Mouse (Mus musculus) midbrain, embryonic 12.5 days (tissue): ENCODE results near the gene Cdhr2. TPM values are rescaled to one million over a fixed set of nuclear protein-coding genes. Genes with fewer than 3 reads are reported as not detected.

Experiments
- ATAC-seq: fragments of 200-750 bp; cut with Nextera tagmentation; 2 replicates; pipeline ENCODE4 v1.8.0; 2017; ENCODE audit warnings: low read depth, moderate TSS enrichment, moderate library complexity; ENCODE audit not compliant: low FRiP score
- H3K27ac ChIP-seq: fragments of 300-500 bp; sonication (generic); replicated peaks from 2 replicates; pipeline ENCODE4 v1.5.1; 2016; ENCODE audit warnings: mild to moderate bottlenecking
- H3K27me3 ChIP-seq: fragments of 300-500 bp; sonication (generic); 2 replicates; pipeline ENCODE4 v1.6.1; 2016; ENCODE audit warnings: mild to moderate bottlenecking
- H3K36me3 ChIP-seq: fragments of 300-500 bp; sonication (generic); 2 replicates; pipeline ENCODE4 v1.6.1; 2016
- H3K4me1 ChIP-seq: fragments of 300-500 bp; sonication (generic); 2 replicates; pipeline ENCODE4 v1.6.1; 2016
- H3K4me2 ChIP-seq: fragments of 300-500 bp; sonication (generic); replicated peaks from 2 replicates; pipeline ENCODE4 v1.6.1; 2016; ENCODE audit warnings: mild to moderate bottlenecking, moderate library complexity
- H3K4me3 ChIP-seq: fragments of 300-500 bp; sonication (generic); 2 replicates; pipeline ENCODE4 v1.5.1; 2016; ENCODE audit warnings: mild to moderate bottlenecking
- H3K9ac ChIP-seq: fragments of 300-500 bp; sonication (generic); replicated peaks from 2 replicates; pipeline ENCODE4 v1.6.1; 2016; ENCODE audit warnings: mild to moderate bottlenecking, moderate library complexity
- H3K9me3 ChIP-seq: fragments of 300-500 bp; sonication (generic); 2 replicates; pipeline ENCODE4 v1.6.1; 2016; ENCODE audit warnings: mild to moderate bottlenecking
- WGBS: fragments of 180-500 bp; shearing (Covaris S2); methylation state at CpG from one replicate; pipeline ENCODE4 v1.1.7; 2016; 5-methylcytosine and 5-hydroxymethylcytosine counted together
- polyA plus RNA-seq: library from polyadenylated mRNA; unstranded; fragments of >200 nt; fragmentation: Nextera tagmentation; extraction: Ambion mirVana; gene quantifications from 2 replicates; pipeline ENCODE4 v1.2.1, GENCODE M21; 2016

Cdhr2 gene
- polyA plus RNA-seq, 1 experiment from 2014 or later: 0.04 TPM

DNA sequence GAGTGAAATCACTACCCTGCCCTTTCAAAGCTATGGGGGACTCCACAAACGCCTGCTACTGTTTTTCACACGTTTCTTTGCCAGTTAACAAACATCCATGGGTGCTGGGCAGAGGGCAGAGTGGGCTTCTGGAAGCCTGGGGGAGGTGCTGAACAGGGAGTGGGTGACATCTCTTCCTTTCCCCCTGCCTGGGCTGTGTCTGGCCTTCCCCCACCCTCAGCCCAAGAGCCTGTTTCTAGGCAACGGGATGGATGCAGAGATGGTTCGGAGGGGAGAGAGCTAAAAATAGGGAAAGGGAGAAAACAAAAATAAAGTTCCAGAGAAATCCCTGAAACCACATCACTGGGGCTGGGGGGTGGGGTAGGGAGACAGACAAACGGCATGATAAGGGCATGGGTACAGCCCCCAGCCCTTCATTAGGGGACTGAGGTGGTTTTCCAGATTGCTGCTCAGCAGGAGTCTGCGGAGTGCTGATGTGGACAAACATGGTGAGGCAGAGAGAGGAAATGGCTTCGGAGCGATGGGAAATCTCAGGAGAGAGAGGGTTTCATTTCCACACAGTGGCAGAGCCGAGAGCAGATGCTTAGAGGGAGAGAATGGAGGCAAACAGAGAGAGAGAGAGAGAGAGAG is 54.1 kb downstream of the Cdhr2 start:
- no peaks in the 10 kb centered on the region for H3K36me3 ChIP-seq
- peaks cover 65% of the 10 kb centered on the region for H3K27me3 ChIP-seq
- H3K27ac ChIP-seq: peak overlapping the region; percentile 66

DNA sequence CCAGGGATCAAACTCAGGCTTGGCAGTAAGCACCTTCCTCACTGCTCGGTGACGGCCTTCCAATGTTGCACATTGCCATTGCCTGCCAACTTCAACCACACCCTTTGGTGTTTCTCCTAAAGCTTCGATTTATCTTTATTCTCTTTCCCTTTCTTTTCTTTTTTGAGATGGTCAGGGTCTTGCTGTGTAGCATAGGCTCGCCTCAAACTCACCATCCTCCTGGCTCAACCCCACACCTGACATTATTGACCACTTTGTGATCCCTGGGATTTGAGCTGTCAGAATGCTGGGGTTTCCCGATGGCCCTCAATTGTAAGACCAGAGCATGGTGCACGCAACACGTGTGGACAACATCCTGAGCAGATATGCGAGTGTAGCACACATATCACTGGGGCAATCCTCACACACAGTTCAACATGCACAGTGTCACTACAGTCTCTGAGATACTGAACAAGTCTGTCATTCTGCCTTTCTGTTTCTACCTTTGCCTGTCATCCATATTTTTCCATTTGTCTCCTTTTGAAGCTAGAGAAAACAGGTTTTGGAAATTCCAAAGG is 55.0 kb downstream of the Cdhr2 start:
- Histone ChIP-seq H3K27ac (no peak overlapping the region), H3K36me3 (no peaks in the 10 kb centered on the region), H3K27me3 (peaks cover 66% of the 10 kb centered on the region), H3K4me1 (peaks cover 50% of the 10 kb centered on the region), H3K4me2 (no peak overlapping the region), H3K9me3 (no peaks in the 10 kb centered on the region), H3K4me3 (no peak overlapping the region), H3K9ac (no peak overlapping the region)
- ATAC-seq: no peak
- WGBS: 90% methylated on average over 8 of the region's 8 CpGs

More for the DNA sequence above, 54.1 kb downstream of the Cdhr2 start:
- Histone ChIP-seq H3K9me3 (no peaks in the 10 kb centered on the region), H3K4me1 (peaks cover 49% of the 10 kb centered on the region), H3K9ac (no peak overlapping the region), H3K4me2 (peak overlapping the region; percentile 11; the same call in 1 of the 2 replicates), H3K4me3 (no peak overlapping the region)
- 19% methylated on average over 9 of the region's 9 CpGs for WGBS
- ATAC-seq: no peak

DNA sequence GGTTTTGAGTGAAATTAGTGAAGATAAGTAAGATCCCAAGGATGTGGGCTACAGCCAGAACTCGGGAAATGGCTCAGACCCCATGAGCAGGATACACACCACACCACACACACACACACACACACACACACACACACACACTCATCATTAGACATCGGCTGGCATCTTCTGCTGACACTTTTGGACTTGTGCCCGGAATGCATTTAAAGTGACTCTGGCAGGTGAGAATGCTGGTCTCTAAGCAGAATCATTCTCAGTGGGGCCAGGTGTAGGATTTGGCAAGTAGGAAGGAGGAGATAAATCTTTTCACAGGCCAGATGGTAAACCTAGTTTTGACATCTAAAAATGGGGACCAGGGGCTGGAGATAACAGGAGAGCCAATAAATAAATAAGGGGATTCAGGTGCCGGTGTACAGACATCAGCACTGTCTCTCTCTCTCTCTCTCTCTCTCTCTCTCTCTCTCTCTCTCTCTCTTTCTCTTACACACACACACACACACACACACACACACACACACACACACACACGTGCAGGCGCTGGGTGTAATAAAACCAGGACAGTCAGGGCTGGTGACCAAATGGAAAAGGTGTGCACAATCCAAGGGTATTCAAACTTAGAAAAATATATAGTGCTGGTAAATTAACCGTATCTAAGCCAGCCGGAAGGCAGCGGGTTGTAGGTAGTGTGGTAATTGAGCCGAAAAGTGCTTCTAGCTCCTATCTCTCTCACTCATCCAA is 56.0 kb downstream of the Cdhr2 start:
- no peaks in the 10 kb centered on the region for H3K36me3 ChIP-seq
- no peaks in the 10 kb centered on the region for H3K9me3 ChIP-seq
- peak overlapping the region; percentile 88 for H3K27ac ChIP-seq
- H3K4me3 ChIP-seq: peak overlapping the region; percentile 41
- peak overlapping the region; percentile 81 for H3K4me2 ChIP-seq
- peaks cover 64% of the 10 kb centered on the region for H3K27me3 ChIP-seq
- WGBS: 40% methylated on average over 9 of the region's 10 CpGs
- ATAC-seq: no peak
- peak overlapping the region; percentile 50 for H3K9ac ChIP-seq
- H3K4me1 ChIP-seq: peaks cover 50% of the 10 kb centered on the region

DNA sequence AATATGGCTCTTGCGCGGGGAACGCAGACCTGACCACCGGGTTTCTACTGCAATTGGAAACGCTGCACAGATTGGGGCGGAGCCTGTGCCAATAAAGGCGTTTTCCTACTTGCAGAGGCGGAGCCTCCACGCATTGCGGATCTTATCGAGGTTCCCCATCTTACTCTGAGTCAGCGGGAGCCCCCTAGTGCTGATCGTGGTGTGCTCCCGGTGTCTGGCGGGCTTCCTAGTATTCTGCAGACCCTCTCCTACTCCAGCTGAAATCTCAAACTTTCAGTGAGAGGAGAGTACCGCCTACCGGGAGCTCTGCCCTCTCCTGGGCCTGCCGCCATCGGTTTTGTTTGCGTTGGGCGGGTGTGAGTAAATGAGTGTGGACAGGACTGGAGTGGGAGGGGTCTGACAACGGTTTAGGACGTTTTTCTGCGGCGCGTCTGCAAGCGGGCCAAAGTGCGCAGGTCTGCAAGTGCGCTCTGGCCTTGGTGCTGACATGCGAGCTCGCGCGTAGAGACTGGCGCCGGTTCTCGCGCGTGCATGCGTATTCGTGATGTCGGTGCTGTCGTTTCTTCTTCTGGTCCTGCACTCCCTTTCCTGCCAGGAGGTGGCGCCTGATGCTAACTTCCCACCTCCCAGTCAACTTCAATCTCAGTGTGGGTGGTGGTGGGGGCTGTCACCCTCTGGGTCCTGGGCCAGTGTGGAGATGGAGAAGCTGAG is 56.9 kb downstream of the Cdhr2 start:
- Histone ChIP-seq H3K4me3 (peak overlapping the region; percentile 41), H3K4me1 (peaks cover 50% of the 10 kb centered on the region), H3K4me2 (peak overlapping the region; percentile 81), H3K36me3 (no peaks in the 10 kb centered on the region), H3K27ac (peak overlapping the region; percentile 88), H3K27me3 (peaks cover 66% of the 10 kb centered on the region), H3K9ac (peak overlapping the region; percentile 50; the same call in 1 of the 2 replicates), H3K9me3 (no peaks in the 10 kb centered on the region)
- peak; percentile 77 for ATAC-seq
- WGBS: under 1% methylated on average over 43 of the region's 43 CpGs

DNA sequence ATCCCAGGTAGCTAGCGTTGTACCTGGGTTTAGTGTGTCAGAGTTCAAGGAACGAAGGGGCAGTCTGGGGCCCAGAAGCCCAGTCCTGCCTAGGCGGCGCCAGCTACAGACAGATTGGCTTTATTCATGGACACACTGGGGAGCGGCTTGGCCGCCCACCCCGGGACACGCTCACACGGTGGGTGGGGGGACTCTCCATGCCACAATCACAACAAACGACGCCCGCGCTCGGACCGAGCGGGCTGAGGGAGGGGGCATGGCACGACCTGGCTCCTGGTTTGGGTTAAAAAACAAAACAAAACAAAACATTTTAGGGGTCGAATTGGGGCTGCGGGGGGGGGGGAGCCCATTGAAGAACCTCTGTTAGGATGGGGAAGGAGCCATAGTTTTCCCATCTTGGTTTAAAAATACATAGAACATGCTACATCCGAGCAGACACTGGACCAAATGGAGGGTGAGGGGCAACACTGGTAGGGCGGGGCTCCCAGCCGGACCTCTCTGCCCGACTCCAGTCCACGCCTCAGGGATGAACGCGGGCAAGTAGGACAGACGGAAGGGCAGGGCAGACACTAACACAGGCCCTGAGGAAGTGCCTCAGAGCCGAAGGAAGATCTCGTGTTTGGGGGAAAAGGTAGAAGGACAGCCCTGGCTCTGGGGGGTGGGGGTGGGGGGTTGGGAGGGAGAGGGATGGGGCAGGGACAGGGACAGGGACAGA is 57.7 kb downstream of the Cdhr2 start:
- H3K27ac ChIP-seq: peak overlapping the region; percentile 88
- no peaks in the 10 kb centered on the region for H3K36me3 ChIP-seq
- H3K9ac ChIP-seq: peak overlapping the region; percentile 43
- H3K9me3 ChIP-seq: no peaks in the 10 kb centered on the region
- H3K4me2 ChIP-seq: peak overlapping the region; percentile 81
- H3K4me3 ChIP-seq: peak overlapping the region; percentile 41
- H3K4me1 ChIP-seq: peaks cover 47% of the 10 kb centered on the region
- WGBS: 1% methylated on average over 29 of the region's 29 CpGs
- H3K27me3 ChIP-seq: peaks cover 67% of the 10 kb centered on the region
- ATAC-seq: peak; percentile 36

DNA sequence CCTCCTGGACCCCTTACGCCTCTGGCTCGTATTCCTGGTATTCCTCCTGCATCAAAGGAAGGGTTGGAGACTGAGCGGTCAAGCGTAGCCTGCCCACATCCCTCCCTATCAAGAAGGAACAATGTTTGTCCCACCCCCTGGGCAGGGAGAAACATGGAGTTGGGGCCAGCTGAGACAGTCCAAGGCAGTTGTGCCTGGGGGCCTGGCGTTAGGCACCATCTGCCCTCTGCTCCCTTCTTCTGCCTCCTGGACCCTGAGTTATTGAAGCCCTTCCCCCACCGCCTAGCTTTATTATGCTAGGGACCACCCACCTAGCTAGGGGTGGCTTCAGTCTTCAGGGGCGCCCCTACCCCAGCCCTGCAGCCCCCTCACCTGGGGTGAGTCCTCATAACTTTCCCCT is 58.2 kb downstream of the Cdhr2 start:
- H3K4me2 ChIP-seq: peak overlapping the region; percentile 81
- H3K4me3 ChIP-seq: peak overlapping the region; percentile 41
- H3K27me3 ChIP-seq: peaks cover 69% of the 10 kb centered on the region
- H3K9me3 ChIP-seq: no peaks in the 10 kb centered on the region
- ATAC-seq: peak; percentile 25; the same call in 1 of the 2 replicates
- H3K4me1 ChIP-seq: peaks cover 41% of the 10 kb centered on the region
- H3K27ac ChIP-seq: peak overlapping the region; percentile 88; the same call in 1 of the 2 replicates
- peak overlapping the region; percentile 43; the same call in 1 of the 2 replicates for H3K9ac ChIP-seq
- 14% methylated on average over 7 of the region's 7 CpGs for WGBS
- no peaks in the 10 kb centered on the region for H3K36me3 ChIP-seq

DNA sequence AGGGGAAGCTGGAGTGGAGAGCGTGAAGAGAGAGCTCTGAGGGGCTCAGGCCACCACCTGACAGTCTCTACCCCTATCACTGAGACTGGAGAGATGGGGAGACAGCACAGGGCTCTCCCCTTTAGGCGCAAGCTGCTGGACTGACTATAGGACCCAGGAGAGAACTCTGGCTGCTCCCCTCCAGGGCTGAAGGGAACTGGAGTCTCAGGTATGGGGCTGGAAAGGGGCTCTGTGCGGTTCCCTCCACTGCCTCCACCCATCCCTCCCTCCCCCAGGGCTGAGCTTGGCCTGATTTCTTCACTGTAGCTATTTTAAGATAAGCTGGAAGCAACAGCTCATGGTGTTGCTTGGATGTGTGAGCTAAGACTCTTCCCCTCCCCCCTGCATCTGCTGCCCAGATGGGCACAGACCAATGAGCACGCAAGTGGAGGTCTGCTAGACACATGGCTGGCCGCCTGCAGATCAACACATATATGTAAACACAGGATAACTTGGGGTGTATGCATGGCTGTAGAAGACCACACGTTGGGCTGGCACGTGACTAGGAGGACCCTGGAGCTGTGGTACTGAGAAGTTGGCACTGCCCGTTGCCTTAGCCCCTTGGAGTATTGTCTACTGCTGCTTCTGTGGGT is 59.0 kb downstream of the Cdhr2 start:
- Histone ChIP-seq H3K4me2 (no peak overlapping the region), H3K27ac (no peak overlapping the region), H3K4me3 (no peak overlapping the region), H3K9ac (no peak overlapping the region), H3K4me1 (peaks cover 34% of the 10 kb centered on the region), H3K27me3 (peaks cover 74% of the 10 kb centered on the region), H3K9me3 (no peaks in the 10 kb centered on the region), H3K36me3 (no peaks in the 10 kb centered on the region)
- no peak for ATAC-seq
- WGBS: 64% methylated on average over 8 of the region's 8 CpGs

DNA sequence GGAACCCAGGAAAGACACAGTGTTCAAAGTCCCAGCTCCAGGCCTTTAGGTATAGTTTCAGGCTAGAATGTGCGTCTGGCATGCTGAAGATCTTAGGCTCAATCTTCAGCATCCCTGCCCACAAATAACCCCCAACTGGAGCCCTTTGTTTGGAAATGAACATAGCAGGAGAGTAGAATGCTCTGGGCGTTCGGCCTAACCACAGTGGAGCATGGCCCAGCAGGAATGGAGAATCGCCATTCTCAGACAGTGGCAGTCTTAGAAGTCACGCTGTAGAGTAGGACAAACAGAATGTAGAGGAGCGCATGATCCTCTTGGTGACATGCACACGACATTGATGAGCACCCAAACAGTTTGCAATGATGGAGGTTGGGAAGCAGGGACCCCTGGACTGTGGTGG is 59.6 kb downstream of the Cdhr2 start:
- no peaks in the 10 kb centered on the region for H3K9me3 ChIP-seq
- no peaks in the 10 kb centered on the region for H3K36me3 ChIP-seq
- WGBS: 75% methylated on average over 7 of the region's 7 CpGs
- H3K27me3 ChIP-seq: peaks cover 76% of the 10 kb centered on the region
- H3K27ac ChIP-seq: no peak overlapping the region
- no peak overlapping the region for H3K4me3 ChIP-seq
- H3K9ac ChIP-seq: no peak overlapping the region
- H3K4me1 ChIP-seq: peaks cover 36% of the 10 kb centered on the region
- ATAC-seq: no peak
- H3K4me2 ChIP-seq: no peak overlapping the region

DNA sequence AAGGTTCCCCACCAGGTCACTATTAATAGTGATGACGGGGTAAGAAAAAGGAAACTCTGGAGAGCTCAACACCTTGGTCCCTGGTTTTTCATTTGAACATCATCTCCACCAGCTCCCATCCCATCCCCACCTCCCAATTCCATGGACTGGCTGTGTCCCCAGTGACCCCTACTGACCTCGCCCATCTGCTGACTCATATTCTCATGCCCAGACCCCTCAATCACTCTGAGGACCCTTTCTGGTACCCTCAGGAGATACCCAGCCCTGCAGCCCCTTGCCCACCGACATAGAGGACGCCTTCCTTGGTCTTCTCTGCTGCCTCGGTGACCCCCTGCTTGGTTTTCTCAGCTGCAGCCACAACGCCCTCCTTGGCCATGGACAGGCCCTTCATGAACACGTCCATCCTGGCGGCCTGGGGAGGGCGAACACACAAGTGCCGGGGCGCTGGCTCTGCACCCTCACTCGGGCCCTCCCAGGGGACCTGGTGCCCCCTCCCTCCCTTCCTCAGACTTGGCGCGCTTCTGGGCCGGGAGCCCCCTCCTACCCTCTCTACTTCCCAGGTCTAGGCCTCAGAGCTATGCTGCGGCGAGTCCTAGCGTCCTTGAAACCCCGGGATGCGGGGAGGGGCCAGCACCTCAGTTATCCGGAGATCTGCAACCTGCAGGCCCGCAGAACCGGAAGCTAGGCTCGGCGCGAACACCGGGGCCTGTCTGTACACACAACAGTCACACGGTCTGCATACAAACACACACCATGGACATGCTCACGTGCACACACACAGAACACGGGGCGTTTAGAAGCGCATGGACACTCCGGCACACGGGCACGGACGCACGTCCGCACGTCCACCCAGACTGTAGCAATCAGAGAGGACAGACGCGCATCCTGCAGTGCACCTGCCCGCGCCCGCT is 64.3 kb downstream of the Cdhr2 start:
- WGBS: 6% methylated on average over 44 of the region's 44 CpGs
- ATAC-seq: peak; percentile 53
- Histone ChIP-seq H3K27ac (no peak overlapping the region), H3K9ac (peak overlapping the region; percentile 51), H3K4me3 (peak overlapping the region; percentile 46), H3K4me2 (peak overlapping the region; percentile 79), H3K4me1 (peaks cover 16% of the 10 kb centered on the region), H3K27me3 (peaks cover 70% of the 10 kb centered on the region), H3K36me3 (no peaks in the 10 kb centered on the region), H3K9me3 (no peaks in the 10 kb centered on the region)

DNA sequence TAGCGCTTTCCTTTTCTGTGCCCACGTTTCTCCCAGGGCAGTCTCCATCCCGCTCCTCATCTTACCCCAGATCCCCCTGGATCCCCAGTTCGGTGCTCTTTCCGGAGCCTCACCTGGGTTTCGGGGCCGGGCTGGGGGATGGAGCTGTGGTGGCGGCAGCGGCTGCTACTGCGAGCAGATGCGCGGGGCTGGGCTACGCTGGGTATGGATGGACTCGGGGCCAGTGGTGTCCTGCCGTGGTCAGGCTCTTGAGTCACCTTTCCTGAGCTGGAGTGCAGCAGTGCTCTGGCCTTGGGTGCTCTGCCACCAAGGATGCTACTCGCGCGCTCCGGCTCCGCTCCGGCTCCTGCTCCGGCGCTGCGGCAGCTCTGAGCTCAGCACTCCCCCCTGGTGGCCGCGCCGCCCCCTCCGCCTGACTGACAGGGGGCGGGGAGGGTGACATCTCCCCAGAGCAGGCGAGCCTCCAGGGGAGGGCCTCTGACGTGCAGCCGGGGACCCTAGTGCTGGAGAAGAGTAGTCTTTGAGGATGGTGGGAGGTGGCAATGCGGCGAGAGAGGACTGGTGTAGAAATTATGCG is 65.0 kb downstream of the Cdhr2 start, which contains the start of gene Sncb:
TSS of gene Sncb (minus strand) at position 404 of the 577 bp plus-strand sequence.
- no peaks in the 10 kb centered on the region for H3K9me3 ChIP-seq
- H3K4me2 ChIP-seq: peak within 1 kb of the TSS; percentile 79
- peaks cover 63% of the 10 kb centered on the region for H3K27me3 ChIP-seq
- peaks cover 16% of the 10 kb centered on the region for H3K4me1 ChIP-seq
- H3K36me3 ChIP-seq: no peaks in the 10 kb centered on the region
- whole genome bisulfite sequencing: under 1% methylated on average over 35 of the region's 35 CpGs
- peak; percentile 71 for ATAC-seq
- H3K9ac ChIP-seq: peak within 1 kb of the TSS; percentile 51
- H3K4me3 ChIP-seq: peak within 1 kb of the TSS; percentile 46
- H3K27ac ChIP-seq: no peak within 1 kb of the TSS
